Mouse (Mus musculus) liver, postnatal 0 days (tissue): ENCODE measurements around the gene B3gnt2.

ENCODE experiments used
- CTCF ChIP-seq: sonication (generic); IDR thresholded peaks from 2 replicates; pipeline ENCODE4 v1.5.1; 2016; ENCODE audit warnings: antibody characterized with exemption, low read depth
- EP300 ChIP-seq: IDR thresholded peaks from 2 replicates; pipeline ENCODE4 v1.6.1; 2016; ENCODE audit warnings: antibody characterized with exemption, low read depth, mild to moderate bottlenecking

- no peak for TF ChIP-seq CTCF
- no peak for TF ChIP-seq EP300
These were observed 5.0 kb upstream of the B3gnt2 start for GRCm38 (mm10) chr11:22865635-22866246.
